Mouse (Mus musculus): ENCODE measurements around the gene Enox1.

GRCm38 (mm10) chr14:77377873-77378272 lies 221.3 kb downstream of the Enox1 start:
- TF ChIP-seq E2F4 (IDR thresholded peaks at IDR 0.05; ENCODE audit: insufficient read depth) (no peak), TCF12 (IDR thresholded peaks at IDR 0.05; ENCODE audit: insufficient read depth, poor library complexity, severe bottlenecking) (no peak), SRF (IDR thresholded peaks at IDR 0.05; ENCODE audit: control insufficient read depth, insufficient read length, low read depth) (no peak)

All from myocyte (in vitro differentiated cells).